13 mouse cellular contexts compared by ENCODE assay signal in the genomic region with DNA sequence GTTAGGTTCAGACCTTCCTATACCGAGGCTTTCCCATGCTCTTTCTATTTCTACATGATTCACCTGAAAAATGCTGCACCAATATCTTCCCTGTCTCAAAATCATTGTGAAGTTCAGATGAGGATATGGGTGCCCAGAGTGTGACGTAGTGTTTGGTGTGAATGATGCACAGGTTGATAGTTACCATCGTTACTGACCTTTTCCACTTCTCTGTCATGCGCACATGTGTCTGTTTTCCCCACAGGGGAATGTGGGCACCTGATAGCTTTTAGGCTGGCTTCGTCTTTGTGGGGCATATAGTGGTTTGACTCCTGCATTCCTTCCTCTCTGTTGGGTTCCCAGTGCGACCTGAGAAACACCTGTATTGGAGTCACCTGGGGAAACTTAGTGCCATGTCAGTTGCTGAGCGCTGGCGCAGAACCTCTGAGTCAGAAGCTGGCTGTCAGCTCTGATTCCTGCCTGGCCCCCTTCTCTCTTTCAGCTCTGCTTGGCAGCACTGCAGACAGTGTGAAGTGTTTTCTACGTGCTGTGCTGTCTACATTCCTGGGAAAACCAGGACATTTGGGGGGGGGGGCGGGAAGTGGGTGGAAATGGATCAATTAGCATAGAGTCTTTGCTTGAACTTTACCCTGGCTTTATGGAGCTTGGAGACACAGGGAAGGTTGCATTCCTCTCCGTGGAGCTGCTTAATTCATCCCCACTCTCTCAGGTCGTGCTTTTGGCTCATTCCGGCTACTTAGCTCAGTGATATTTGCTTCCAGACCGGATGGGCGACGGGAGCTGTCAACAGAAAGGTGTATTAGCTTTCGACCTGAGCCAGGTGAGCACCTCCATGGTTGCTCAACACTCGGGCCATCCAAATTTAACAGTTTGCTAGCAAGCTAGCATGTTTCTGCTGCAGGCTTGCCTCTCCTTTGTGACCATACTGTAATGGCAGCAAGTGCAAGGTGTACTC.
A peak's percentile ranks its signal among the peaks of the same experiment; 100 is the strongest.
DNase-seq lines count a peak whose midpoint lies in the region; ATAC-seq lines count a peak whose summit lies in the region.
"Had no signal": no experiment of that assay in that cellular context is flagged by ENCODE, and none has a peak within 500 bp of the region (broad histone marks: within the 10 kb centered on the region; RNA-seq: fewer than 3 reads in every experiment).

No protein-coding gene starts in this region.

- DNase-seq in embryonic facial prominence, embryonic 14.5 days (ENCODE audit: low spot score): peak; percentile 28
- no peak for DNase-seq in embryonic facial prominence, embryonic 10.5 days (ENCODE audit: low spot score)
- no peak for DNase-seq in lung, postnatal 4 days
- DNase-seq in kidney, postnatal 4 days: peak; percentile 48 to 66
- DNase-seq in thymus, postnatal 0 days (ENCODE audit: low spot score): no peak
- DNase-seq in layer of hippocampus, adult 9-10 months (ENCODE audit: low spot score): no peak
- DNase-seq in ovary, postnatal 14 days (ENCODE audit: low spot score): no peak
- DNase-seq: cerebellum, adult 11 months; embryo, embryonic 11 days had no signal

- H3K9ac ChIP-seq in embryonic facial prominence, embryonic 14.5 days (ENCODE audit: low read depth, low read length): no peak overlapping the region
- H3K9ac ChIP-seq in lung, embryonic 15.5 days: no peak overlapping the region
- H3K9ac ChIP-seq: heart, embryonic 13.5 days; neural tube, embryonic 12.5 days had no signal

- ATAC-seq in embryonic facial prominence, embryonic 14.5 days (ENCODE audit: low read depth): 0 out of 2 replicates have a peak, but pooled peaks have one; percentile 26
- peak; percentile 50; the same call in 1 of the 2 replicates for ATAC-seq in lung, embryonic 15.5 days (ENCODE audit: borderline replicate concordance, extremely low read depth, low FRiP score, low TSS enrichment)

- no peaks in the 10 kb centered on the region for H3K36me3 ChIP-seq in embryonic facial prominence, embryonic 14.5 days (ENCODE audit: control insufficient read depth, insufficient read depth, low read length)
- peaks cover 4% of the 10 kb centered on the region for H3K36me3 ChIP-seq in embryonic facial prominence, embryonic 10.5 days (replicated peaks)
- no peaks in the 10 kb centered on the region for H3K36me3 ChIP-seq in lung, embryonic 15.5 days
- H3K36me3 ChIP-seq: neural tube, embryonic 12.5 days had no signal

- H3K4me3 ChIP-seq in embryonic facial prominence, embryonic 14.5 days (ENCODE audit: low read depth, low read length): no peak overlapping the region
- no peak overlapping the region for H3K4me3 ChIP-seq in embryonic facial prominence, embryonic 10.5 days
- H3K4me3 ChIP-seq in lung, embryonic 15.5 days: no peak overlapping the region
- H3K4me3 ChIP-seq: heart, embryonic 13.5 days; neural tube, embryonic 12.5 days had no signal

- no peak overlapping the region for H3K27ac ChIP-seq in embryonic facial prominence, embryonic 14.5 days (replicated peaks; ENCODE audit: low read depth, low read length)
- no peak overlapping the region for H3K27ac ChIP-seq in embryonic facial prominence, embryonic 10.5 days (replicated peaks)
- H3K27ac ChIP-seq in lung, embryonic 15.5 days: peak overlapping the region; percentile 58
- H3K27ac ChIP-seq: heart, embryonic 13.5 days; neural tube, embryonic 12.5 days had no signal

- no peaks in the 10 kb centered on the region for H3K27me3 ChIP-seq in embryonic facial prominence, embryonic 14.5 days (replicated peaks; ENCODE audit: control insufficient read depth, insufficient read depth, low read length)
- H3K27me3 ChIP-seq in embryonic facial prominence, embryonic 10.5 days (replicated peaks; ENCODE audit: low read depth, poor library complexity, severe bottlenecking): no peaks in the 10 kb centered on the region
- no peaks in the 10 kb centered on the region for H3K27me3 ChIP-seq in lung, embryonic 15.5 days
- H3K27me3 ChIP-seq: heart, embryonic 13.5 days; neural tube, embryonic 12.5 days had no signal

- no peak overlapping the region for H3K4me2 ChIP-seq in embryonic facial prominence, embryonic 14.5 days (ENCODE audit: low read depth, low read length)
- no peak overlapping the region for H3K4me2 ChIP-seq in lung, embryonic 15.5 days
- H3K4me2 ChIP-seq: heart, embryonic 13.5 days; neural tube, embryonic 12.5 days had no signal

- 0 out of 2 replicates have a peak, but pooled peaks cover 3% of the 10 kb centered on the region for H3K4me1 ChIP-seq in embryonic facial prominence, embryonic 14.5 days (ENCODE audit: control insufficient read depth, insufficient read depth, low read length)
- H3K4me1 ChIP-seq in embryonic facial prominence, embryonic 10.5 days: peaks cover 8% of the 10 kb centered on the region
- peaks cover 17% of the 10 kb centered on the region; the same call in 1 of the 2 replicates for H3K4me1 ChIP-seq in lung, embryonic 15.5 days
- H3K4me1 ChIP-seq: neural tube, embryonic 12.5 days had no signal

- WGBS in embryonic facial prominence, embryonic 14.5 days: 64% methylated on average over 18 of the region's 18 CpGs
- 73% methylated on average over 18 of the region's 18 CpGs for WGBS in embryonic facial prominence, embryonic 10.5 days
- WGBS in lung, embryonic 15.5 days: 68% methylated on average over 18 of the region's 18 CpGs

- peaks cover 6% of the 10 kb centered on the region for H3K9me3 ChIP-seq in embryonic facial prominence, embryonic 14.5 days (ENCODE audit: control insufficient read depth, low read length)
- no peaks in the 10 kb centered on the region for H3K9me3 ChIP-seq in embryonic facial prominence, embryonic 10.5 days
- no peaks in the 10 kb centered on the region for H3K9me3 ChIP-seq in lung, embryonic 15.5 days
- H3K9me3 ChIP-seq: G1E; neural tube, embryonic 12.5 days had no signal

Comparison
In these comparisons a context has a peak if more than half of its experiments do, and no peak if none do; other contexts are left out.
1. DNase-seq: peak in embryonic facial prominence, embryonic 14.5 days (single experiment) and kidney, postnatal 4 days (2 of 2); none in embryonic facial prominence, embryonic 10.5 days (single experiment), lung, postnatal 4 days (0 of 2), thymus, postnatal 0 days (single experiment), layer of hippocampus, adult 9-10 months (single experiment) and ovary, postnatal 14 days (single experiment).